Mouse (Mus musculus): ENCODE measurements around the gene Kcnt1.

The Kcnt1 gene

GRCm38 (mm10) chr2:25878516-25878915 is 15.0 kb downstream of the Kcnt1 start:
- DNase-seq (ENCODE audit: low spot score) = no peak

- DNase-seq (ENCODE audit: low spot score) = no peak
These were observed 15.5 kb downstream of the Kcnt1 start for GRCm38 (mm10) chr2:25879061-25879460.

GRCm38 (mm10) chr2:25882276-25882675 is 18.7 kb downstream of the Kcnt1 start:
- no peak for DNase-seq (ENCODE audit: low spot score)

GRCm38 (mm10) chr2:25884756-25885155 is 21.2 kb downstream of the Kcnt1 start:
- DNase-seq (ENCODE audit: low spot score) = no peak

GRCm38 (mm10) chr2:25887226-25887625 is 23.7 kb downstream of the Kcnt1 start:
- DNase-seq (ENCODE audit: low spot score) = no peak

- no peak for DNase-seq (ENCODE audit: low spot score)
These were observed 24.6 kb downstream of the Kcnt1 start for GRCm38 (mm10) chr2:25888144-25888543.

GRCm38 (mm10) chr2:25892440-25892839 is 28.9 kb downstream of the Kcnt1 start:
- no peak for DNase-seq (ENCODE audit: low spot score)

- no peak for DNase-seq (ENCODE audit: low spot score)
These were observed 35.4 kb downstream of the Kcnt1 start for GRCm38 (mm10) chr2:25898970-25899369.

GRCm38 (mm10) chr2:25909872-25910271 is 46.3 kb downstream of the Kcnt1 start:
- DNase-seq (ENCODE audit: low spot score) = no peak

GRCm38 (mm10) chr2:25913247-25913646 is 49.7 kb downstream of the Kcnt1 start:
- DNase-seq (ENCODE audit: low spot score) = no peak

GRCm38 (mm10) chr2:25914201-25914600 is 50.7 kb downstream of the Kcnt1 start:
- DNase-seq (ENCODE audit: low spot score) = no peak

- no peak for DNase-seq (ENCODE audit: low spot score)
These were observed 51.3 kb downstream of the Kcnt1 start for GRCm38 (mm10) chr2:25914821-25915220.

- DNase-seq (ENCODE audit: low spot score) = no peak
These were observed 54.9 kb downstream of the Kcnt1 start for GRCm38 (mm10) chr2:25918408-25918807.

- no peak for DNase-seq (ENCODE audit: low spot score)
These were observed 56.4 kb downstream of the Kcnt1 start for GRCm38 (mm10) chr2:25919972-25920371.

- no peak for DNase-seq (ENCODE audit: low spot score)
These were observed 60.3 kb downstream of the Kcnt1 start for GRCm38 (mm10) chr2:25923799-25924198.

GRCm38 (mm10) chr2:25924934-25925333 is 61.4 kb downstream of the Kcnt1 start:
- DNase-seq (ENCODE audit: low spot score) = no peak

GRCm38 (mm10) chr2:25927821-25928220 is 64.3 kb downstream of the Kcnt1 start:
- no peak for DNase-seq (ENCODE audit: low spot score)

- peak; percentile 29 for DNase-seq (ENCODE audit: low spot score)
These were observed 67.8 kb downstream of the Kcnt1 start for GRCm38 (mm10) chr2:25931249-25931859.

GRCm38 (mm10) chr2:25940503-25940902 is 77.0 kb downstream of the Kcnt1 start:
- no peak for DNase-seq (ENCODE audit: low spot score)

GRCm38 (mm10) chr2:25943822-25944221 is 80.3 kb downstream of the Kcnt1 start:
- DNase-seq (ENCODE audit: low spot score) = no peak

GRCm38 (mm10) chr2:25947950-25948349 is 84.4 kb downstream of the Kcnt1 start:
- no peak for DNase-seq (ENCODE audit: low spot score)

GRCm38 (mm10) chr2:25949291-25949690 is 85.8 kb downstream of the Kcnt1 start:
- no peak for DNase-seq (ENCODE audit: low spot score)
